Mouse (Mus musculus) limb, embryonic 12.5 days (tissue): ENCODE results near the gene Tmem270. TPM values are rescaled to one million over a fixed set of nuclear protein-coding genes. Genes with fewer than 3 reads are reported as not detected.
A peak's percentile ranks its signal among the peaks of the same experiment; 100 is the strongest.

ENCODE experiments used
- ATAC-seq: fragments of 200-750 bp; cut with Nextera tagmentation; 2 replicates; pipeline ENCODE4 v1.8.0; 2017; ENCODE audit warnings: low read depth, moderate TSS enrichment; ENCODE audit not compliant: insufficient number of reproducible peaks, insufficient read depth, low FRiP score, low TSS enrichment
- H3K27ac ChIP-seq: fragments of 300-500 bp; sonication (generic); 2 replicates; pipeline ENCODE4 v1.5.1; 2016; ENCODE audit warnings: mild to moderate bottlenecking, moderate library complexity
- H3K27me3 ChIP-seq: fragments of 300-500 bp; sonication (generic); 2 replicates; pipeline ENCODE4 v1.6.1; 2016; ENCODE audit warnings: mild to moderate bottlenecking, moderate library complexity
- H3K36me3 ChIP-seq: fragments of 300-500 bp; sonication (generic); 2 replicates; pipeline ENCODE4 v1.6.1; 2016; ENCODE audit warnings: mild to moderate bottlenecking, moderate library complexity
- H3K4me1 ChIP-seq: fragments of 300-500 bp; sonication (generic); replicated peaks from 2 replicates; pipeline ENCODE4 v1.6.1; 2016
- H3K4me2 ChIP-seq: fragments of 300-500 bp; sonication (generic); 2 replicates; pipeline ENCODE4 v1.6.1; 2016; ENCODE audit warnings: mild to moderate bottlenecking, moderate library complexity
- H3K4me3 ChIP-seq: fragments of 300-500 bp; sonication (generic); replicated peaks from 2 replicates; pipeline ENCODE4 v1.5.1; 2016; ENCODE audit warnings: mild to moderate bottlenecking
- H3K9ac ChIP-seq: fragments of 300-500 bp; sonication (generic); replicated peaks from 2 replicates; pipeline ENCODE4 v1.6.1; 2016; ENCODE audit warnings: mild to moderate bottlenecking, moderate library complexity
- H3K9me3 ChIP-seq: fragments of 300-500 bp; sonication (generic); 2 replicates; pipeline ENCODE4 v1.6.1; 2016; ENCODE audit warnings: mild to moderate bottlenecking, moderate library complexity
- WGBS: fragments of 180-500 bp; shearing (Covaris S2); methylation state at CpG from one replicate; pipeline ENCODE4 v1.1.7; 2016; 5-methylcytosine and 5-hydroxymethylcytosine counted together
- polyA plus RNA-seq: library from polyadenylated mRNA; unstranded; fragments of >200 nt; fragmentation: Nextera tagmentation; extraction: Ambion mirVana; gene quantifications from 2 replicates; pipeline ENCODE4 v1.2.1, GENCODE M21; 2016

The Tmem270 gene
- polyA plus RNA-seq, 1 experiment from 2014 or later: not detected

DNA sequence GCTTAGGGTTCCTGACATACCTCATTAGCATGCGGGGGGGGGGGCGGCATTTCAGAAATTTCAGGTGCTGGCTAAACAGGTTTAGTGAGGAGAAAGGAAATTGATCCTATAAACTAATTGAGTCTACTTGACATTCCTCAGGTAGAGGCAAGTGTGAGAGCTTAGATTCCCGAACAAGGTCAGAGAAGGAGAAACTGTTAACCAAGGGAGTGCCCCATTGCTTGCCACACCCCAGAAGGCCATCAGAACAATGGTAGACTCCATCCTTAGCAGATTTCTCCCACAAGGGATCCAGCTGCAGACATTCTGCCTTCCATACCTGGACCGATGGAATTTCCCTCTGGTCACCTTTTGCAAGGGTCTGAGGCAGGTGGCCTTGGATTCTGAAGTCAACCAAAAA, 20.2 kb upstream of the Tmem270 start:
- ATAC-seq: no peak
- Histone ChIP-seq H3K4me3 (no peak overlapping the region), H3K9me3 (no peaks in the 10 kb centered on the region), H3K4me1 (no peaks in the 10 kb centered on the region), H3K9ac (no peak overlapping the region), H3K27ac (no peak overlapping the region), H3K36me3 (no peaks in the 10 kb centered on the region), H3K4me2 (no peak overlapping the region), H3K27me3 (no peaks in the 10 kb centered on the region; the same call in 1 of the 2 replicates)
- 78% methylated on average over 4 of the region's 4 CpGs for WGBS

DNA sequence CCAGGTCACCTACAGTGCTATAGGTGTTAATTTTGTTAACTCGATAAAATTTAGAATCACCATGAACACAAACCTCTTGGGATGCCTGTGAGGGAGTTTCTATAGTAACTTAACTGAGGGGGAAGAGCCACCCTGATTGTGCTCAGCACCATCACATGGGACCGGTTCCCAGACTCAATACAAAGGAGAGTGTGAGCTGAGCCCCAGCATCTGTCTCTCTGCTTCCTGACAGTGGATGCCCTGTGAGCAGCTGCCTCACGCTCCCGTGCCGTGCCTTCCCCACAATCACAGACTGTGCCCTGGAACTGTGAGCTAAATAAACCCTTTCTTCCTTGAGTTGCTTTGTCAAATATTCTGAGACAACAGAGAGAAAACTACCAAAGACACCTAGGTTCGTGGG, 16.6 kb upstream of the Tmem270 start:
- Histone ChIP-seq H3K4me2 (no peak overlapping the region), H3K4me3 (no peak overlapping the region), H3K36me3 (no peaks in the 10 kb centered on the region), H3K9ac (no peak overlapping the region), H3K27ac (no peak overlapping the region), H3K4me1 (no peaks in the 10 kb centered on the region), H3K27me3 (no peaks in the 10 kb centered on the region), H3K9me3 (no peaks in the 10 kb centered on the region)
- 73% methylated on average over 6 of the region's 6 CpGs for WGBS
- ATAC-seq: no peak

DNA sequence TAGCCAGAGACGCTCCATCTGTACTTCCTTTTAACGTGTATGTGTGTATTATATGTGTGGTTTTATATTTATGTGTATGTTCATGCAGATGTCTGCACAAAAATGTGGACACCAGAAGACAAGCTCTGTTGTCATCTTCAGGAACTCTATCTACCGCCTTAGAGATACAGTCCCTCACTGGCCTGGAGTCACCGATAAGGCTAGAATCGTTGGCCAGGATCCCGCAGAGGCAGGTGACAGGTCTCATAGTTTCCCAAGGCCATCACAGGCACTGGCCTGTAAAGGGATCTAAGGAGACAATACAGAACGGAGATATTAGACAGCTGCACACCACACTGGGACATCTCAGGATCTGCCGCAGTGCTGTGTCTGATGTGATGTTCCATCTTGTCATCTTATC, 14.6 kb upstream of the Tmem270 start:
- WGBS: 90% methylated on average over 8 of the region's 8 CpGs
- Histone ChIP-seq H3K4me3 (no peak overlapping the region), H3K4me2 (no peak overlapping the region), H3K4me1 (no peaks in the 10 kb centered on the region), H3K9me3 (no peaks in the 10 kb centered on the region), H3K27me3 (no peaks in the 10 kb centered on the region), H3K9ac (no peak overlapping the region), H3K27ac (no peak overlapping the region), H3K36me3 (no peaks in the 10 kb centered on the region)
- no peak for ATAC-seq

DNA sequence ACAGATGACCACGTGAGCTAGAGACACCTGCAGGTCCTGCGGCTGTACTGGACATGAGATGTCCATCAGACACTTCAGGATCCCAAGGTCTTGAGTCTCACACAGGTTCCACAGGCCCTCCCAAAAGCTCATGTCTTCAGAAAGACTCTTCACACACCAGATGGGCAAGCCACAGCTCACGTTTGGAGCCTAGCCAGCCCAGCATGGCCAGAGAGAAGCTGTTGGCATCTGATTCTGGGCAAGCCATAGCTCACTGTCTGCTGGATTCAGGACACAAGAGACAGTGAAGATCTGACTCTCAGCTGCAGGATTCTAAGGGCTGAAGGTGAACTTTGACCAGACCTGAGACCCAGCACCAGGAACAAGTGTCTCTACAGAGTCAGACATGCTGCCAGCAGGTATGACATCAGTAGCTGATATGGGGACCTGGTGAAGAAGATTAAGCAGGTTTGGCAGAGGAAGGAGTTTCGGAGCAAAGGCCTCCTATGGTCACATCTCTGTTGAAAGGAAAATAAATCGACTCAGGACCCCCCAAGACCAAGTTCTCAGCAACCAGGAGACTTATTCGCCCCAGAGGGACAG, 13.7 kb upstream of the Tmem270 start:
- no peak overlapping the region for H3K27ac ChIP-seq
- no peaks in the 10 kb centered on the region for H3K27me3 ChIP-seq
- H3K9me3 ChIP-seq: no peaks in the 10 kb centered on the region
- no peak overlapping the region for H3K9ac ChIP-seq
- no peak overlapping the region for H3K4me2 ChIP-seq
- no peak overlapping the region for H3K4me3 ChIP-seq
- WGBS: 78% methylated on average over 6 of the region's 6 CpGs
- no peak for ATAC-seq
- H3K4me1 ChIP-seq: no peaks in the 10 kb centered on the region
- no peaks in the 10 kb centered on the region for H3K36me3 ChIP-seq

DNA sequence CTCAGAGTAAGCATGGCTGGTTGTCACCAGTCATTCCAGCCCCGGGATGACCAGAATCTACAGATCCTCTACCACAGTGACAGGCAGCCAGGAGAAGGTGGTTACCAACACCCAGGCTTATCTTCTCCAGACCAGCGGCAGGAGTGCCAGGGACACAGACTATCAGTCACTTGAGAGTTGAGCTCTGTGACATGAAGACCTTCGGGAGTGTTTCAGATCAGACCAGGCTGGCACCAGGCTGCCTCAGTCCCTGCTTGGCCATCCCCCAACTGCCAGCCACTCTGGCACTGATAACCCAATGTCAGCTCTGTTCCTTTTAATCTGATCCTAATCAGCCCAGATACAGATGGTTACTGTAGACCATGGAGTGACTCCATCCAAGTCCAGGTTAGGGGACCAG, 12.6 kb upstream of the Tmem270 start:
- no peaks in the 10 kb centered on the region for H3K27me3 ChIP-seq
- no peak overlapping the region for H3K4me2 ChIP-seq
- H3K9ac ChIP-seq: no peak overlapping the region
- no peak for ATAC-seq
- H3K36me3 ChIP-seq: no peaks in the 10 kb centered on the region
- H3K27ac ChIP-seq: no peak overlapping the region
- no peak overlapping the region for H3K4me3 ChIP-seq
- H3K4me1 ChIP-seq: no peaks in the 10 kb centered on the region
- no peaks in the 10 kb centered on the region for H3K9me3 ChIP-seq
- WGBS: 94% methylated on average over 3 of the region's 3 CpGs

DNA sequence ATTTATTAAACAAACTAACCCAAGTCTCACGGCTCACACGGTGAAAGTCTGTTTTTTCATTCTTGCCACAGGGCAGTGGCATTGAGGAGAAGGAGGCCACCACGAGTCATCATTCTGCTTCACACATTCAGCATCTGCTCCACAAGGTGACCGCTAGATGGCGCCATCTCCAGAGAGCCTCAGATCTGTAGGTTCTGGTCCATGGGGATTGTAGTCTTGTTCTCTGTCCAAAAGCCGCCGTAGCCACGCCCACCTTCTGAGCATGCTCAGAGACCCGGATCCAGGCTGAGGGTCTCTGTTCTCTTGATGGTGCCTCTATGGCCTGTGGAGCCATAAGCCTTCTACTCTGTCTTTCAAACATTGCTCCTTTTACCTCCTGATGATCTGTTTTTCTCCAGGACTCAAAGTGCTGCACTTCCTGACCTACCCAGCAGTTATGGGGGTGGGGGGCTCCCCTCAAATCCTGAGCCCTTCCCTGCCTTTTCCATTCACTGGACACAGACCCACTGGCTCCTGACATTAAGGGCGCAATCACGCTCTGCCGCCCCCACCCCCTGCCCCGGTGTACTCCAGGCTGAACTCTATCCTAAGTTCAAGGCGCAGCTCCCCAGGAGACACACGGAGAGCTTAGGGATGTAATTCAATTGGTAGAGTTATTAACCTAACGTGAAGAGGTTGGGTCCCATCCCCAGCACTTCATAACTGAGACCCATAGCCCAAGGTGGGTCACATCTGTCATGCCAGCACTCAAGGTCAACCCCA, 11.7 kb upstream of the Tmem270 start:
- no peak overlapping the region for H3K27ac ChIP-seq
- no peak overlapping the region for H3K9ac ChIP-seq
- no peak overlapping the region for H3K4me3 ChIP-seq
- H3K9me3 ChIP-seq: no peaks in the 10 kb centered on the region
- H3K4me1 ChIP-seq: no peaks in the 10 kb centered on the region
- no peaks in the 10 kb centered on the region for H3K36me3 ChIP-seq
- H3K27me3 ChIP-seq: peaks cover 5% of the 10 kb centered on the region; the same call in 1 of the 2 replicates
- H3K4me2 ChIP-seq: no peak overlapping the region
- 49% methylated on average over 16 of the region's 16 CpGs for WGBS
- no peak for ATAC-seq

DNA sequence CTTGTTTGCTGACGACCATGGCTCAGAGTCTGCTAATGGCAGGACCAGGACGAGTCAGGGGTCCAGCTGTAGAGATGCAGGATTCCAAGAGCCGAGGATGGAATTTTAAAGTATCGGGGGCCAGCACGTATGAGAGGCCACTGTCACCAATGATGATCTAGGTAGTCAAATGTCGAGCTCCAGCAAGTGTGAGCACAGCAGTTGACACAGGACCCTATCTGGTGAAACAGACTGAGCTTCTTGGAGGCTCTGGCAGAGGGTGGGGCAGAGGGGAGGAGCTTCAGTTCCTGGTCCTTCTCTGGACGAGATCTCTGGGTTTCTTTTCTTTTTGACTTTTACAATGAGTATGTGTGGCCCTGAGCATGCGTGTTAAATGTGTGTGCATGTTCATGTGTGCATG, 8.8 kb upstream of the Tmem270 start, which contains the start of gene Cldn13:
TSS of gene Cldn13 (minus strand) at position 216 of the 400 bp plus-strand sequence.
- H3K27ac ChIP-seq: no peak within 1 kb of the TSS
- no peaks in the 10 kb centered on the region for H3K36me3 ChIP-seq
- peaks cover 10% of the 10 kb centered on the region for H3K27me3 ChIP-seq
- no peak within 1 kb of the TSS for H3K4me3 ChIP-seq
- WGBS: 75% methylated on average over 8 of the region's 8 CpGs
- no peaks in the 10 kb centered on the region for H3K9me3 ChIP-seq
- no peak within 1 kb of the TSS for H3K4me2 ChIP-seq
- no peak for ATAC-seq
- H3K9ac ChIP-seq: no peak within 1 kb of the TSS
- H3K4me1 ChIP-seq: no peaks in the 10 kb centered on the region

DNA sequence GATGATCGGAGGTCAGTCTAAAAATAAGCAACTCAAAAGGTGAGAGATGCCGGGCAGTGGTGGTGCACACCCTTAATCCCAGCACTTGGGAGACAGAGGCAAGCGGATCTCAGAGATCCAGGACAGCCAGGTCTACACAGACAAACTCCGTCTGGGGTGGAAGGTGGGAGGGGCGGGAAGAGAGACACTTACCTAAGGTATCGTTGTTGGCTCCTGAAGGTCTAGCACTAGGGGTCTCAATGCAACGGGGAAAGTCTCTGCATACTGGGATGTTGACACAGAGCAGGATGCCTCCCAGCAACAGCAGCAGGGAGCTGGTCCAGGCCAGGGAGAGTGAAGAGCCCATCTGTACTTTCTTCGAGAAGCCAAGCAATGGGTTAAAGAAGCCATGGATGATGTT, 8.0 kb upstream of the Tmem270 start:
- Histone ChIP-seq H3K27me3 (peaks cover 10% of the 10 kb centered on the region), H3K27ac (no peak overlapping the region), H3K9ac (no peak overlapping the region), H3K4me3 (no peak overlapping the region), H3K4me2 (no peak overlapping the region), H3K4me1 (no peaks in the 10 kb centered on the region), H3K9me3 (no peaks in the 10 kb centered on the region), H3K36me3 (no peaks in the 10 kb centered on the region)
- 81% methylated on average over 8 of the region's 8 CpGs for WGBS
- no peak for ATAC-seq

DNA sequence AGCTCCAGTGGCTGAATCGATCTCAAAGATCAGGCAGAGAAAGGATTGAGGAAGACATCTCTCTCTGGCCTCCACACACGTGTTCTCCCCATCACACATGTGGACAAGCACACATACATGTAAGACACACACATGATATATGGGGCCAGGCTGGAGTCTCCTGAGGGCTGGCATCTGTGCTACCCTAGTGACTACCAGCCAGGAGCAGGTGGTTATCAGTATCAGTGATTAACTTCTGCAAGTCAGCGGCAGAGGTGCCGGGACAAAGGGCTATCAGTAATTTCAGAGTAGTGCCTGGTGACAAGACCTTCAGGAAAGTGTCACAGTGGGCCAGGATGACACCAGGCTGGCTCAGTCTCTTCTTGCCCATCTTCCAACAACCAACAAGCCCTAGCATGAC, 7.2 kb upstream of the Tmem270 start:
- no peak overlapping the region for H3K27ac ChIP-seq
- 89% methylated on average over 4 of the region's 4 CpGs for WGBS
- no peak for ATAC-seq

DNA sequence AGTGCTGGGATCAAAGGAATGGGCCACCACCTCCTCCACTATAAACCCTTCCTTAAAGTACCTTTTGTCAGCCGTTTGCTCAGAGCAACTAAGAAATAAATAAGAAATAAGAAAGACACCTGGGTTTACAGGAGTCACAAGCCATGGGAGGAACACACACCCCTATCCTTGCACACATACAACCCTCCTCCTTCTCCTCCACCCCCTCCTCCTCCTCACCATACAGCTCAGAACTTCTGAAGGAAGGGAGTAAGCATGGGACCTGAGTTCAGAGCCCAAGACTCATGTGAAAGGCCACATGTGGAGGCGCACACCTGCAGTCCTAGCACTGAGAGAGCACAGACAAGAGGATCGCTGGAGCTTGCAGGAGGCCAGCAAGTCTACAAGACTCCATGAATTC, 6.8 kb upstream of the Tmem270 start:
- H3K36me3 ChIP-seq: no peaks in the 10 kb centered on the region
- ATAC-seq: no peak
- no peak overlapping the region for H3K9ac ChIP-seq
- H3K4me1 ChIP-seq: no peaks in the 10 kb centered on the region
- H3K27me3 ChIP-seq: peaks cover 10% of the 10 kb centered on the region
- no peaks in the 10 kb centered on the region for H3K9me3 ChIP-seq
- H3K4me2 ChIP-seq: no peak overlapping the region
- no peak overlapping the region for H3K27ac ChIP-seq
- no peak overlapping the region for H3K4me3 ChIP-seq
- WGBS: 75% methylated on average over 3 of the region's 3 CpGs

More for the DNA sequence above, 7.2 kb upstream of the Tmem270 start:
- Histone ChIP-seq H3K4me2 (no peak overlapping the region), H3K4me3 (no peak overlapping the region), H3K27me3 (peaks cover 10% of the 10 kb centered on the region), H3K4me1 (no peaks in the 10 kb centered on the region), H3K9ac (no peak overlapping the region), H3K36me3 (no peaks in the 10 kb centered on the region), H3K9me3 (no peaks in the 10 kb centered on the region)

DNA sequence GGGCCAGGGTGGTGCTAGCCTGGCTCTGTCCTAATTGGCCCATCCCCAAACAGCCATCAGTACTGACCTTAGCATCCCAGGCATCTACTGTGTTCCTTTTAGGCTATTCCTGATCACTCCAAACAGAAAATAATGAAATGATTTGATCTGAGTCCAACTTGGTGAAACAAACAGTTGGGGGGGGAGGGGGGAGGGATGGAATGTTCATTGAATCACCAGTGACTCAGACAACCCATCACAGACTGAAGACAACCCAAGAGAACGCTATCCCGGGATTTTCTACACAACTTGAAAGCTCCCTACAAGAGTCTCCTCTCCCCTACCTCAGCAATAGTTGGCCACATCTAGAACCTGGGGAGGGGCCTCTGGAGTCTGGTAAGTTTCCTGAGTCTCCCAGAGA, 5.4 kb upstream of the Tmem270 start:
- Histone ChIP-seq H3K9ac (no peak overlapping the region), H3K4me2 (no peak overlapping the region), H3K4me3 (no peak overlapping the region), H3K4me1 (no peaks in the 10 kb centered on the region), H3K27me3 (peaks cover 10% of the 10 kb centered on the region), H3K36me3 (no peaks in the 10 kb centered on the region), H3K27ac (no peak overlapping the region), H3K9me3 (no peaks in the 10 kb centered on the region)
- 92% methylated on average over 2 of the region's 2 CpGs for WGBS
- no peak for ATAC-seq

DNA sequence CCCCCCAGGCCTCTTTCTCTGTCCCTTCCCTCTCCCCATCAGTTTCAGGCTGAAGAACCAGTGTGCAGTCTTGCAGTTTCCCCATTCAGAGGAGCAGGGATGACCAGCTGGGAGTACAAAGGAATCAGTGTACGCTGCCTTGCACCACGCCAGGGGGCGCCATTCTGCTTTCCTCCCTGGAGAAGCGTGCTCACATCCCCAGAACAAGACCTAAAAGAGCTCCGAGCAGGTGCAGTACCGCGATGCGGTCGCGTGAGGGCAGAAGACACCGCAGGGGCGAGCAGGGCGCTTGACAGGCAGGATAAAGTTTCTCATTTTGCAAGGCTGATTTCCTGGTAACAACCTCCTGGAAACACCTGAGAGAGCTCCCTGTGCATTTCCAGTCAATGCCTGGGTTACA, 602 bp upstream of the Tmem270 start:
- Histone ChIP-seq H3K9ac (no peak overlapping the region), H3K27me3 (no peaks in the 10 kb centered on the region), H3K9me3 (no peaks in the 10 kb centered on the region), H3K4me2 (no peak overlapping the region), H3K4me1 (no peaks in the 10 kb centered on the region), H3K4me3 (no peak overlapping the region), H3K36me3 (no peaks in the 10 kb centered on the region), H3K27ac (no peak overlapping the region)
- peak; percentile 59 for ATAC-seq
- 2% methylated on average over 13 of the region's 13 CpGs for WGBS
